Mouse (Mus musculus): ENCODE results near the gene Tctn1. TPM values are rescaled to one million over a fixed set of nuclear protein-coding genes. Genes with fewer than 3 reads are reported as not detected.

Tctn1 gene
- polyA plus RNA-seq (2012; fragmentation: generic; extraction: Trizol): 10 to 100 TPM in 1 of 2 experiments, 1 to 10 TPM in 1; 1.5 to 10.4 TPM

GRCm38 (mm10) chr5:122263933-122264905 lies at the start of gene Tctn1:
TSS of gene Tctn1 (minus strand) at chr5:122264460.

GRCm38 (mm10) chr5:122284183-122285028 lies 20.1 kb upstream of the Tctn1 start, which contains the start of gene Pptc7:
TSS of gene Pptc7 (plus strand) at chr5:122284365.

DNA sequence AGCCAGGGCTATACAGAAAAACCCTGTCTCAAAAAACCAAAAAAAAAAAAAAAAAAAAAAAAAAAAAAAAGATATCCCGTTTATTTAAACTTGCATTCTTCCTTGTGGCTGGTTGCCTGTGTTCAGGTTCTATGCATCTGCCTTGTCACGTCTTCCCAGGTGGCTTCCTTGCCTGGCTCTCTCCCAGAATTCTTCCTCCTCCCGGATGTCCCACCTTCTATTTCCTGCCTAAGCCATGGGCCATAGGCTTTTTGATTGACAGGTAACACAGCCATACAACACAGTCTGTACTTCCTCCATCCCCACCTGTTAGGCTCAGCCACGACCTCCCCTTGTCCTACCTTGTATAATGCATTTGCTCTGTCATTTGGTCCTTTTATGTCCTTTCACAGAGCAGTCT lies 57.8 kb downstream of the Tctn1 start, which contains the start of gene Hvcn1:
Gene Hvcn1, plus strand, starts transcription at position 330 of the 400 bp plus-strand sequence.

Other genes with a start within 250 kb of the Tctn1 start
- gene Cux2, start 214.4 kb downstream of the Tctn1 start, polyA plus RNA-seq (2012; fragmentation: generic; extraction: Trizol): under 1 TPM; 0.01 to 0.22 TPM
- under 1 TPM in 1 of 2 experiments, not detected in 1; 0.27 TPM for gene Myl2, start 163.5 kb downstream of the Tctn1 start, polyA plus RNA-seq (2012; fragmentation: generic; extraction: Trizol)
- gene Ccdc63, start 123.6 kb downstream of the Tctn1 start, polyA plus RNA-seq (2012; fragmentation: generic; extraction: Trizol): under 1 TPM in 1 of 2 experiments, not detected in 1; 0.01 TPM
- gene Ppp1cc, start 106.2 kb downstream of the Tctn1 start, polyA plus RNA-seq (2012; fragmentation: generic; extraction: Trizol): 100 to 1,000 TPM in 1 of 2 experiments, 10 to 100 TPM in 1; 86.4 to 107 TPM
- 1 to 10 TPM in 1 of 2 experiments, under 1 TPM in 1; 0.13 to 1.2 TPM for gene Hvcn1, start 57.7 kb downstream of the Tctn1 start, polyA plus RNA-seq (2012; fragmentation: generic; extraction: Trizol)
- gene Pptc7, start 19.9 kb upstream of the Tctn1 start, polyA plus RNA-seq (2012; fragmentation: generic; extraction: Trizol): 1 to 10 TPM in 1 of 2 experiments, under 1 TPM in 1; 0.90 to 5.1 TPM
- gene Rad9b, start 89.8 kb upstream of the Tctn1 start, polyA plus RNA-seq (2012; fragmentation: generic; extraction: Trizol): 1 to 10 TPM in 1 of 2 experiments, under 1 TPM in 1; 0.30 to 2.7 TPM
- gene Vps29, start 89.9 kb upstream of the Tctn1 start, polyA plus RNA-seq (2012; fragmentation: generic; extraction: Trizol): 10 to 100 TPM; 52.4 to 88.6 TPM
- gene Gpn3, start 107.4 kb upstream of the Tctn1 start, polyA plus RNA-seq (2012; fragmentation: generic; extraction: Trizol): 10 to 100 TPM in 1 of 2 experiments, 1 to 10 TPM in 1; 4.6 to 18.8 TPM
- 10 to 100 TPM; 27.4 to 57.3 TPM for gene Fam216a, start 107.9 kb upstream of the Tctn1 start, polyA plus RNA-seq (2012; fragmentation: generic; extraction: Trizol)
- 100 to 1,000 TPM; 125 to 199 TPM for gene Arpc3, start 127.4 kb upstream of the Tctn1 start, polyA plus RNA-seq (2012; fragmentation: generic; extraction: Trizol)
- gene Anapc7, start 157.2 kb upstream of the Tctn1 start, polyA plus RNA-seq (2012; fragmentation: generic; extraction: Trizol): 10 to 100 TPM; 35.7 to 45.1 TPM
- gene Atp2a2, start 237.8 kb upstream of the Tctn1 start, polyA plus RNA-seq (2012; fragmentation: generic; extraction: Trizol): 10 to 100 TPM in 1 of 2 experiments, 1 to 10 TPM in 1; 6.6 to 33.2 TPM

Measured in C3H10T1/2 (cell line).